Mouse (Mus musculus) embryonic fibroblast, embryonic 13.5 days (primary cell): Measurements from ENCODE around the gene Ipp.

Experiments used
- CTCF ChIP-seq: IDR thresholded peaks from 2 replicates; pipeline ENCODE4 v1.5.1; 2011; ENCODE audit warnings: mild to moderate bottlenecking, control low read depth, low read length, moderate library complexity, borderline replicate concordance; ENCODE audit not compliant: insufficient read depth
- POLR2A ChIP-seq: IDR thresholded peaks from 2 replicates; pipeline ENCODE4 v1.6.1; 2011; ENCODE audit warnings: low read depth, mild to moderate bottlenecking, control low read depth, low read length, moderate library complexity

GRCm38 (mm10) chr4:116555413-116556300 lies 48.3 kb downstream of the Ipp start, which contains the start of gene Tmem69:
- TF ChIP-seq CTCF, result no peak
- TF ChIP-seq POLR2A, result peak; percentile 85
